Mouse (Mus musculus) bone marrow, adult 2 months (tissue): ENCODE measurements around the gene Dnaja2.

Source experiments
- CTCF ChIP-seq: fragments of 200-500 bp; IDR thresholded peaks from 2 replicates; pipeline ENCODE4 v1.5.1; 2011; ENCODE audit warnings: low read length, control low read depth; ENCODE audit not compliant: control insufficient read depth, insufficient read depth
- POLR2A ChIP-seq: fragments of 200-500 bp; IDR thresholded peaks from 2 replicates; pipeline ENCODE4 v1.6.1; 2011; ENCODE audit warnings: low read depth, mild to moderate bottlenecking, control low read depth, low read length, borderline replicate concordance; ENCODE audit not compliant: control insufficient read depth

- TF ChIP-seq CTCF (no peak), POLR2A (no peak)
Observed at GRCm38 (mm10) chr8:85515391-85515790, 39.8 kb downstream of the Dnaja2 start.
